Mouse (Mus musculus): ENCODE measurements at regions not wholly inside any gene's neighbourhood (a gene's known extent, or its start where the extent isn't known, plus 50 kb on each side); places are given as distances from the start of the nearest gene placed in this dataset.

DNA sequence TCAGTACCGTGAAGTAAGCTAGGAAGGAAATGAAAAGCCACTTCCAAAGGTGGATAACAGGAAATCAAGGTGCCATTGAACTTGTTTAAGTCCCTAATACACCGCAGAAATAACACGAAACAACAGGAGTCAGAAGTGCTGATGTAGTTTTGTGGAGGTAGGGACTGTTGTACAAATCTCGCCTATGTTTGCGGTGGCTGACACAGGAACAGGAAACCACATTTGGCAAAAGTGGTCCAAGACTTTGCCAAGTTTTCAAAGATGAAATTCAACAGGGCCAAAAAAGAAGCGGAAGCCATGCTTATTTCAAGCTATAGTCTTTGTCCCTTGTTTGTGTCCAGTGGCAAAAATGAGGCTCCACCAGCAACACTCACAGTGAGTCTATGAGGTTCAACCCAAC lies 204.3 kb downstream of the Rpl36a-ps1 start:
- no peak for ATAC-seq (ENCODE audit: low read depth)
- Histone ChIP-seq H3K36me3 (ENCODE audit: control insufficient read depth, insufficient read depth, low read length) (no peaks in the 10 kb centered on the region), H3K4me3 (ENCODE audit: low read depth, low read length) (no peak overlapping the region), H3K27me3 (ENCODE audit: control insufficient read depth, insufficient read depth, low read length) (no peaks in the 10 kb centered on the region), H3K4me1 (ENCODE audit: control insufficient read depth, insufficient read depth, low read length) (no peaks in the 10 kb centered on the region), H3K9ac (replicated peaks; ENCODE audit: low read depth, low read length) (no peak overlapping the region), H3K27ac (ENCODE audit: low read depth, low read length) (no peak overlapping the region), H3K9me3 (ENCODE audit: control insufficient read depth, low read length) (no peaks in the 10 kb centered on the region), H3K4me2 (ENCODE audit: low read depth, low read length) (no peak overlapping the region)
- WGBS = 93% methylated on average over 6 of the region's 6 CpGs

- no peaks in the 10 kb centered on the region for H3K4me1 ChIP-seq (ENCODE audit: control insufficient read depth, insufficient read depth, low read length)
- no peak for ATAC-seq (ENCODE audit: low read depth)
- H3K4me2 ChIP-seq (ENCODE audit: low read depth, low read length) = no peak overlapping the region
- H3K27me3 ChIP-seq (ENCODE audit: control insufficient read depth, insufficient read depth, low read length) = no peaks in the 10 kb centered on the region
- 93% methylated on average over 12 of the region's 12 CpGs for WGBS
- no peak overlapping the region for H3K4me3 ChIP-seq (ENCODE audit: low read depth, low read length)
- no peak overlapping the region for H3K27ac ChIP-seq (ENCODE audit: low read depth, low read length)
- H3K9ac ChIP-seq (replicated peaks; ENCODE audit: low read depth, low read length) = no peak overlapping the region
- H3K36me3 ChIP-seq (ENCODE audit: control insufficient read depth, insufficient read depth, low read length) = no peaks in the 10 kb centered on the region
- no peaks in the 10 kb centered on the region; the same call in 1 of the 2 replicates for H3K9me3 ChIP-seq (ENCODE audit: control insufficient read depth, low read length)
Measured at GRCm38 (mm10) chr14:98781711-98782110, 212.4 kb downstream of the Rpl36a-ps1 start.

- 91% methylated on average over 4 of the region's 4 CpGs for WGBS
- no peaks in the 10 kb centered on the region for H3K4me1 ChIP-seq (ENCODE audit: control insufficient read depth, insufficient read depth, low read length)
- ATAC-seq (ENCODE audit: low read depth) = no peak
- no peaks in the 10 kb centered on the region for H3K27me3 ChIP-seq (ENCODE audit: control insufficient read depth, insufficient read depth, low read length)
- no peak overlapping the region for H3K4me3 ChIP-seq (ENCODE audit: low read depth, low read length)
- H3K27ac ChIP-seq (ENCODE audit: low read depth, low read length) = no peak overlapping the region
- no peak overlapping the region for H3K4me2 ChIP-seq (ENCODE audit: low read depth, low read length)
- no peaks in the 10 kb centered on the region for H3K36me3 ChIP-seq (ENCODE audit: control insufficient read depth, insufficient read depth, low read length)
- no peaks in the 10 kb centered on the region for H3K9me3 ChIP-seq (ENCODE audit: control insufficient read depth, low read length)
- no peak overlapping the region for H3K9ac ChIP-seq (replicated peaks; ENCODE audit: low read depth, low read length)
Measured at GRCm38 (mm10) chr14:98772080-98772479, 222.0 kb downstream of the Rpl36a-ps1 start.

DNA sequence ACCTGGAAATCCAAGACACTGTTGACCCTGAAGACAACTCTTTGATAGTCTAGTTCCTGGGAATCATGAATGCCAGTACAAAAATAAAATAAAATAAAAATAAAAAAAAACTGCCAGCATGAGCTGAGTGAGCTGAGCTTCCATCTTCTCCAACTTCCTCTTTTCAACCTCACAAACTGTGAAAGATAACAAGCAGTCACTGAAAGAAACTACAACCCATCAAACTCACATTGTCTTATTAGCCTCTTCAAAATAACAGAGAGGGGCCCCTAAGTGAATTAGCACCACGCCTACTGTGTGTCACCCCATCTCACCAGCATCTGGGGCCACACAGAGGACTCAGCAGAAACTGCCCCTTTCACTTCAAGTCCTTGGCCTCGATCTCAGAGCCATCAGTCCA lies 225.3 kb downstream of the Rpl36a-ps1 start:
- ATAC-seq (ENCODE audit: low read depth) = no peak
- Histone ChIP-seq H3K4me2 (ENCODE audit: low read depth, low read length) (no peak overlapping the region), H3K4me3 (ENCODE audit: low read depth, low read length) (no peak overlapping the region), H3K36me3 (ENCODE audit: control insufficient read depth, insufficient read depth, low read length) (no peaks in the 10 kb centered on the region), H3K27me3 (ENCODE audit: control insufficient read depth, insufficient read depth, low read length) (no peaks in the 10 kb centered on the region), H3K27ac (ENCODE audit: low read depth, low read length) (no peak overlapping the region), H3K4me1 (ENCODE audit: control insufficient read depth, insufficient read depth, low read length) (no peaks in the 10 kb centered on the region), H3K9ac (replicated peaks; ENCODE audit: low read depth, low read length) (no peak overlapping the region), H3K9me3 (ENCODE audit: control insufficient read depth, low read length) (no peaks in the 10 kb centered on the region)
- 87% methylated on average over 2 of the region's 2 CpGs for WGBS

DNA sequence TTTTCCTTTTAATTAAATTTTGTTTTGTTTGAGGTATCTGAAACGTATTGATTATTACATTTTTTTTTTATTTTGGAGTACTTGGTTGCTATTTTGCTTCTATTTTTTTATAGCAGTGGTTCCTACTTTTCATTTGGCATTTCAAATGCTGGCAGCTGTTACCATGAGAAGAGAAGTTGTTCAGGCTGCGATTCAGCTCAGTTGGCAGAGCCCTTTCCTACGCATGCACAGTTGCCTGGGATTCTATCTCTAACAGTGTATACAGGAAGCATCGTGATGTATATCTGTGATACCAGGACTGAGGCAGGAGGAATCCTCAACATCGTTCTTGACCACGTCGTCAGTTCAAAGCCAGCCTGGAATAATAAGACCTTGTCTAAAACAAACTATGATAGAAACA lies 226.6 kb downstream of the Rpl36a-ps1 start:
- Histone ChIP-seq H3K4me3 (ENCODE audit: low read depth, low read length) (no peak overlapping the region), H3K9ac (replicated peaks; ENCODE audit: low read depth, low read length) (no peak overlapping the region), H3K27ac (ENCODE audit: low read depth, low read length) (no peak overlapping the region), H3K27me3 (ENCODE audit: control insufficient read depth, insufficient read depth, low read length) (no peaks in the 10 kb centered on the region), H3K36me3 (ENCODE audit: control insufficient read depth, insufficient read depth, low read length) (no peaks in the 10 kb centered on the region), H3K4me2 (ENCODE audit: low read depth, low read length) (no peak overlapping the region), H3K9me3 (ENCODE audit: control insufficient read depth, low read length) (no peaks in the 10 kb centered on the region), H3K4me1 (ENCODE audit: control insufficient read depth, insufficient read depth, low read length) (no peaks in the 10 kb centered on the region)
- ATAC-seq (ENCODE audit: low read depth) = no peak
- WGBS = 90% methylated on average over 7 of the region's 7 CpGs

GRCm38 (mm10) chr14:98765358-98765757 lies 228.8 kb downstream of the Rpl36a-ps1 start:
- Histone ChIP-seq H3K27ac (ENCODE audit: low read depth, low read length) (no peak overlapping the region), H3K9me3 (ENCODE audit: control insufficient read depth, low read length) (no peaks in the 10 kb centered on the region), H3K9ac (replicated peaks; ENCODE audit: low read depth, low read length) (no peak overlapping the region), H3K4me2 (ENCODE audit: low read depth, low read length) (no peak overlapping the region), H3K36me3 (ENCODE audit: control insufficient read depth, insufficient read depth, low read length) (no peaks in the 10 kb centered on the region), H3K27me3 (ENCODE audit: control insufficient read depth, insufficient read depth, low read length) (no peaks in the 10 kb centered on the region), H3K4me3 (ENCODE audit: low read depth, low read length) (no peak overlapping the region), H3K4me1 (ENCODE audit: control insufficient read depth, insufficient read depth, low read length) (no peaks in the 10 kb centered on the region)
- ATAC-seq (ENCODE audit: low read depth) = peak; percentile 61; the same call in 1 of the 2 replicates

- Histone ChIP-seq H3K36me3 (ENCODE audit: control insufficient read depth, insufficient read depth, low read length) (no peaks in the 10 kb centered on the region), H3K4me1 (ENCODE audit: control insufficient read depth, insufficient read depth, low read length) (no peaks in the 10 kb centered on the region), H3K9me3 (ENCODE audit: control insufficient read depth, low read length) (no peaks in the 10 kb centered on the region), H3K27me3 (ENCODE audit: control insufficient read depth, insufficient read depth, low read length) (no peaks in the 10 kb centered on the region), H3K4me3 (ENCODE audit: low read depth, low read length) (no peak overlapping the region), H3K27ac (ENCODE audit: low read depth, low read length) (no peak overlapping the region), H3K4me2 (ENCODE audit: low read depth, low read length) (no peak overlapping the region), H3K9ac (replicated peaks; ENCODE audit: low read depth, low read length) (no peak overlapping the region)
- WGBS = 94% methylated on average over 6 of the region's 6 CpGs
- no peak for ATAC-seq (ENCODE audit: low read depth)
Measured at GRCm38 (mm10) chr14:98750766-98751165, 243.4 kb downstream of the Rpl36a-ps1 start.

DNA sequence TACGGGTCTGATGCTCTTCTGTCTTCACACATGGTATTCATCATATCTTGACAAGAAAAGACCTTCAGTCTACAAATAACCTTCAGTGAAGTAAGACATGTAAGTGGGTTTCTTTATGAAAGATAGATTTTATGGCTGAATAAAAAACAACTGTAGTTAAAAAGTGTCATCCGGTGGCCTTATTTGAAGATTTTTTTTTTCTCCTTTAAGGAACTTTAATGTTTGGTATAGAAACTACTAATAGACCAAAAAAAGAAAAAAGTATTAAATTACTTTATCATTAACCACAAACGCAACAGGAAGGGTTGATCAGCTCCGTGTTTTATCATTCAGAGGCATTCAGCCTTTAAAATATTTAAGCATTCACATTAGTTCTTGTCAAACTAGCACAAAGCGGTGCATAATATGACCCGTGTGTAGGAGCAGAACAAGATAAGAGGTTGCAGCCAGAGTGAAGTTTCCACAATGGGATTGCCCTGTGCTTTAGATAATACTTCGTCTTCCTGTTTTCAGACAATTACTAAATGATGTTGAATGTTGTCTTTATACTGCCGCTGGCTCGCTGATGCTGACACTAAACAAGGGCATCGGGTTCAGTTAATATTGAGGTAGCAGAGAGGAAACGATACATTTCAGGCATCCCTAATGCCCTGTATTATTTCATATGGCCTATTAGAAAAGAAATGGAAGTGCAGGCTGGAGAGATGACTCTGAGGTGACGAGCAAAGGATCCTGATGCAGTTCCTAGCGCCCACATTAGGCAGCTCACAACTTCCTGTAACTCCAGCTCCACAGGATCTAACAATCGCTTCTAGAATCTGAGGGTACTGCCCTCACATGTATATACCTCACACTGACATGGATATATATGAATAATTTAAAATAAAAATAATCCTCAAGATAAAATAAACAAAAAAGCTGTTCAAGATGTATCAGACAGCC lies 244.8 kb downstream of the Rpl36a-ps1 start:
- Histone ChIP-seq H3K9me3 (ENCODE audit: control insufficient read depth, low read length) (no peaks in the 10 kb centered on the region), H3K9ac (replicated peaks; ENCODE audit: low read depth, low read length) (no peak overlapping the region), H3K27me3 (ENCODE audit: control insufficient read depth, insufficient read depth, low read length) (no peaks in the 10 kb centered on the region), H3K27ac (ENCODE audit: low read depth, low read length) (no peak overlapping the region), H3K36me3 (ENCODE audit: control insufficient read depth, insufficient read depth, low read length) (no peaks in the 10 kb centered on the region), H3K4me3 (ENCODE audit: low read depth, low read length) (no peak overlapping the region), H3K4me2 (ENCODE audit: low read depth, low read length) (no peak overlapping the region), H3K4me1 (ENCODE audit: control insufficient read depth, insufficient read depth, low read length) (no peaks in the 10 kb centered on the region)
- no peak for ATAC-seq (ENCODE audit: low read depth)
- 87% methylated on average over 14 of the region's 14 CpGs for WGBS

DNA sequence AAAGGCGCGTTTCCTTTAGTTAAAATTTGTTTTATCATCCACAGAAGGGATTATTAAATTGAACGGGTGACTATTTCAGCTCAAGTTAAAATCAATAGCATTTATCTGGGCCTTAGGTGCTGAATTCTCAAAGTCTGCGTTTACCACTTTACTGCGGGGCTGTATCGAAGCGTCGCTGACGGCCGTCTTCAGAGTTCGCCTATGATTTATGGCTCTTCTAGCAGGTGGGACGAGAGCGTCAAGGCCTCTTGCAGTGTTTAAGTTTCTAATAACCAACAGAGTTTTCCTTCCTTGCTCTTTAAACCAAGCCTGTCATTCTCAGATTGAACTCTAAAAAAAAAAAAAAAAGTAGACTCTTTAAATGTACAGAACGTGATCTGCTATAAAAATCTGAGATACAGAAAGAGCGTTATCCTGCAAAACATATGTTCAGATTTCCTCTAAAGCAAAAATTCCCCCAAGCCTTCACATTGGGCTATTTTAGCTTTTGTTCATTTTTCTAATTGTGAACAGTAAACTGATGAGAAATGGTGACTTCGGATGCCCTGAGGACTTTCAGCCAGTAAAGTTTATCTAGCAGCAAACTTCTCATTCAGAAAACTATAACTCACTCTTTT lies 246.9 kb downstream of the Rpl36a-ps1 start:
- Histone ChIP-seq H3K27ac (ENCODE audit: low read depth, low read length) (no peak overlapping the region), H3K4me3 (ENCODE audit: low read depth, low read length) (no peak overlapping the region)
- no peak for ATAC-seq (ENCODE audit: low read depth)

More for the DNA sequence above, 246.9 kb downstream of the Rpl36a-ps1 start:
- Histone ChIP-seq H3K9ac (replicated peaks; ENCODE audit: low read depth, low read length) (no peak overlapping the region), H3K27me3 (ENCODE audit: control insufficient read depth, insufficient read depth, low read length) (no peaks in the 10 kb centered on the region), H3K9me3 (ENCODE audit: control insufficient read depth, low read length) (no peaks in the 10 kb centered on the region), H3K36me3 (ENCODE audit: control insufficient read depth, insufficient read depth, low read length) (no peaks in the 10 kb centered on the region), H3K4me2 (ENCODE audit: low read depth, low read length) (no peak overlapping the region), H3K4me1 (ENCODE audit: control insufficient read depth, insufficient read depth, low read length) (no peaks in the 10 kb centered on the region)
- WGBS = 58% methylated on average over 16 of the region's 16 CpGs
